Mouse (Mus musculus): ENCODE measurements around the gene Zfhx3. TPM values are rescaled to one million over a fixed set of nuclear protein-coding genes. Genes with fewer than 3 reads are reported as not detected.

Gene Zfhx3
- polyA plus RNA-seq, 1 experiment from 2014 or later = 1.2 TPM

DNA sequence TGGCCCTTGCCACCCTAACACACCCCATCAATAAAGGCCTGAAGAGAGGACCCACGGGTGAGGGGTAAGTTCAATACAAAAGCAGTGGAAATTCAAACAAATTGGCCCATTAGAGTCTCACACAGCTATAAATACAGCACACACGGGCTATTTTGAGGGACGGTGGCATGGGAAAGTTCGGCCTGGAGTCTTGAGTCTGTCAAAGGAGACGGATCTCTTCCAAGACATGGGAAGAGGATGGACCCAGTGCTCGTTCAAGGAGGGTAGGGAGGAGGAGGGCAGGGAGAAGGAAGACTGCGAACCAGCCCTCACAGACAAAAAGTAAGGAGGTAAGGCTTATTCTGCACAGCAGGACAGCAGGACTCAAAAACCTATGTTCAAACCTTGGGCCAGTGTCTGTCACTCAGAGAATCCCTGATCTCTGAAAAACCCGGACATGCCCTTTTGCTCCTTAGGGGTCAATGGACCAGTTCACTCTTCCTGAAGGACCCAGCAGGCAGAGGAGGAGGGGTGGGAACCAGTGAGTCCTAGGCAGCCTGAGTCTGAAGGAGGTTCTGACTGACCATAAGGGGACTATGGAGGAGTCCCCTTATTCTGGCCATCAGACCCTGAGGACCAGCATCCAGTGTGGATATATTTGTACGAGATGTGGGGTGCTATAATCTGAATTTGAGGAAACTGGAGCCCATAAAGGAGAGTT, 652.1 kb downstream of the Zfhx3 start:
- Histone ChIP-seq H3K27ac (ENCODE audit: low read length) (no peak overlapping the region), H3K4me3 (ENCODE audit: low read depth, low read length) (no peak overlapping the region), H3K9me3 (replicated peaks; ENCODE audit: control insufficient read depth, low read length) (no peaks in the 10 kb centered on the region), H3K27me3 (ENCODE audit: control insufficient read depth, insufficient read depth, low read depth, low read length) (no peaks in the 10 kb centered on the region), H3K4me1 (ENCODE audit: control insufficient read depth, low read depth, low read length) (peaks cover 6% of the 10 kb centered on the region), H3K4me2 (ENCODE audit: low read depth, low read length) (no peak overlapping the region), H3K9ac (ENCODE audit: low read depth, low read length) (no peak overlapping the region), H3K36me3 (ENCODE audit: control insufficient read depth, insufficient read depth) (no peaks in the 10 kb centered on the region)
- no peak for ATAC-seq (ENCODE audit: low read depth)
- WGBS (ENCODE audit: insufficient replicate concordance) = 74% methylated on average over 9 of the region's 9 CpGs

DNA sequence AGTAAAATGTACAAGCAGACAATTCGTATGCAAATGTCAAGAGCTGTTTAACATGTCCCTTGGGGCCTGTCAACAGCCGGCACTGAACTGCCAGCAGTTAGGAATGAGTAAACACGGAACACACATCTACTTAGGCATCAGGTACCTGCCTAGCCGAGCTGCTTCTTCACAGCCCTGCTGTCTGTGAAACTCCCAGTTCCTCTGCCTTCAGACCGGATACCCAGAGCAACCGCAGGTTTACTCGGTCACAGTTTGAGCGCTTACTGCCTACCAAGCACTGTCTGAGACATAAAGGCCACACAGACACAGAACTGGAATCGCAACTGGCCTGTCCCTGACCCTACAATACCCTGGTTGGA, 652.6 kb downstream of the Zfhx3 start:
- Histone ChIP-seq H3K36me3 (ENCODE audit: control insufficient read depth, insufficient read depth) (no peaks in the 10 kb centered on the region), H3K27me3 (ENCODE audit: control insufficient read depth, insufficient read depth, low read depth, low read length) (no peaks in the 10 kb centered on the region), H3K27ac (ENCODE audit: low read length) (no peak overlapping the region), H3K4me1 (ENCODE audit: control insufficient read depth, low read depth, low read length) (peaks cover 6% of the 10 kb centered on the region), H3K4me2 (ENCODE audit: low read depth, low read length) (no peak overlapping the region), H3K4me3 (ENCODE audit: low read depth, low read length) (no peak overlapping the region), H3K9me3 (replicated peaks; ENCODE audit: control insufficient read depth, low read length) (no peaks in the 10 kb centered on the region), H3K9ac (ENCODE audit: low read depth, low read length) (no peak overlapping the region)
- WGBS (ENCODE audit: insufficient replicate concordance) = 53% methylated on average over 9 of the region's 9 CpGs
- no peak for ATAC-seq (ENCODE audit: low read depth)

DNA sequence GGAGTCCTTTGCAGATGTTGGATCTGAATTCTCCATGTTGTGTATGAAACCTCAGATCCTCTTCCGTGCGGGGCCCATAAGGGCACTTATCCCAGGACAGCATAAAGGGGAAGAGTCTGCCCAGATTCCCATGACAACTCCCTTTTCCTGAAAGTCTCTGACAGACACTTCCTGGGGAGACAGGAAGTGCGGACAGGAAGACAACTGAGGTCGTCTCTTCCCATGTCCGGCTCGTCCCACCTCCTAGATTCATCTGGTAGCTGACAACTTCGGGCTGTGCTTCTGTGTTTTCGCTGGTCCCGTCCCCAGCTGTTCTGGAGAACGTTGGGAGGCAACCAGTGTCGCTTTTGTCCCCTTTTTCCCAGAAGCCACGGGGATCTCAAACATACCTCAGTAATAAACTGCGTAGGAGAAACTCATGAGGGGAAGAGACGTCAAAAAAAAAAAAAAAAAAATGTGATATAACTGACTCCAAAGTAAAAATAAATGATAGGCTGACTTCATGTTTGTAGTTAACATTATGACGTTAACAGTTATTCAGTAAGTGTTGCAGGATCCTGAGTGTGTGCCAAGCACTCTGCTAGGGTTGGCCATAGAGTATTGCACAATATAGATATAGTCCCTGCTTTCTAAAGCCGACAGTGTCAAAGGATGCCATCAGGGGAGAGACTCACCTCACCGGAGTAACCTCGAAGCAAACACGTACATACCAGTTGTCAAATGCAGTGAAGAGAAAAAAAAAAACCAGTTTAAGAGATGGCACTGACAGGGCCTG, 653.5 kb downstream of the Zfhx3 start:
- WGBS (ENCODE audit: insufficient replicate concordance) = 54% methylated on average over 19 of the region's 19 CpGs
- Histone ChIP-seq H3K27ac (ENCODE audit: low read length) (no peak overlapping the region), H3K36me3 (ENCODE audit: control insufficient read depth, insufficient read depth) (no peaks in the 10 kb centered on the region), H3K27me3 (ENCODE audit: control insufficient read depth, insufficient read depth, low read depth, low read length) (no peaks in the 10 kb centered on the region), H3K9me3 (replicated peaks; ENCODE audit: control insufficient read depth, low read length) (no peaks in the 10 kb centered on the region), H3K4me3 (ENCODE audit: low read depth, low read length) (no peak overlapping the region), H3K9ac (ENCODE audit: low read depth, low read length) (no peak overlapping the region), H3K4me1 (ENCODE audit: control insufficient read depth, low read depth, low read length) (peaks cover 6% of the 10 kb centered on the region), H3K4me2 (ENCODE audit: low read depth, low read length) (no peak overlapping the region)
- peak; percentile 42; the same call in 1 of the 2 replicates for ATAC-seq (ENCODE audit: low read depth)

DNA sequence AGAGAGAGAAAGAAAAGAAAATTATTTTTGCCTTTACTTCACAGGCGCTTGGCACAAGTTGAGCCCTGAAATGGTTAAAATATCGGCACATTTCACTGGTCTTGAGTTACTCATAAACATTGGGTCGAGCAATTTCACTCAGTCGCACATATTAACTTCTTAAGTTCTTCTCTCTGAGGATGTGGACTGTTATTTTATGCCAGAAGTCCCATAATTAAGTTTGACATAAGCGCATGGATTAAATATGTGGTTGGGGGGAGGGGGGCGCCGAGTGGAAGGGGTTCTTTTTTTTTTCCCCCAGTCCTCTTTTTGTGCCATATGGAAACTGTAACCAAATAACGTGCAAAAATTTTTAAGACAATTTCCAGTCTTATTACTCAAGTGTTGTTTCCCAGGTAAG, 656.6 kb downstream of the Zfhx3 start:
- H3K9me3 ChIP-seq (replicated peaks; ENCODE audit: control insufficient read depth, low read length) = no peaks in the 10 kb centered on the region
- no peak overlapping the region for H3K9ac ChIP-seq (ENCODE audit: low read depth, low read length)
- no peak overlapping the region for H3K27ac ChIP-seq (ENCODE audit: low read length)
- H3K27me3 ChIP-seq (ENCODE audit: control insufficient read depth, insufficient read depth, low read depth, low read length) = no peaks in the 10 kb centered on the region
- WGBS (ENCODE audit: insufficient replicate concordance) = 66% methylated on average over 8 of the region's 8 CpGs
- H3K4me3 ChIP-seq (ENCODE audit: low read depth, low read length) = no peak overlapping the region
- ATAC-seq (ENCODE audit: low read depth) = no peak
- no peaks in the 10 kb centered on the region for H3K4me1 ChIP-seq (ENCODE audit: control insufficient read depth, low read depth, low read length)
- H3K4me2 ChIP-seq (ENCODE audit: low read depth, low read length) = no peak overlapping the region
- H3K36me3 ChIP-seq (ENCODE audit: control insufficient read depth, insufficient read depth) = no peaks in the 10 kb centered on the region

DNA sequence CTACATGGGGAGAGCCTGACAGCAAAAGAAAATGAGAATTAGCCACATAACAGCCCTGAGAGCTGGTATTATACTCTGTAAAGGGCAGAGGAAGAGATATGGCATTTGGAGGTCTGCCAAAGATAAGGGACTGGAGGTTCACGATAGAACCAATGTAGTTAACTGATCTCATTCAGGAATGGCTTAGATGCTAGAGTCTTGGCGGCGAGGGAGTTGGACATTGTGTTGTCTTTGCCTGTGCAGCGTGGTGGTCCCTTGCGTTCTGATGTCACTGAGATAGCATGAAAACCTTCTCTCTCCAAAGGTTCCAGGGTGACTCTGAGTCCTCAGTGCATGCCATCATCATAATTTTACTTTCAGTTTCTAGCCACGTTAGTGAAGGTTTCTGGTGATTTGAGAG, 657.1 kb downstream of the Zfhx3 start:
- H3K27me3 ChIP-seq (ENCODE audit: control insufficient read depth, insufficient read depth, low read depth, low read length) = no peaks in the 10 kb centered on the region
- H3K4me3 ChIP-seq (ENCODE audit: low read depth, low read length) = no peak overlapping the region
- H3K9me3 ChIP-seq (replicated peaks; ENCODE audit: control insufficient read depth, low read length) = no peaks in the 10 kb centered on the region
- no peak overlapping the region for H3K9ac ChIP-seq (ENCODE audit: low read depth, low read length)
- H3K4me2 ChIP-seq (ENCODE audit: low read depth, low read length) = peak overlapping the region; percentile 28; the same call in 1 of the 2 replicates
- peak; percentile 59 for ATAC-seq (ENCODE audit: low read depth)
- 16% methylated on average over 6 of the region's 6 CpGs for WGBS (ENCODE audit: insufficient replicate concordance)
- H3K4me1 ChIP-seq (ENCODE audit: control insufficient read depth, low read depth, low read length) = no peaks in the 10 kb centered on the region
- no peaks in the 10 kb centered on the region for H3K36me3 ChIP-seq (ENCODE audit: control insufficient read depth, insufficient read depth)
- no peak overlapping the region for H3K27ac ChIP-seq (ENCODE audit: low read length)

DNA sequence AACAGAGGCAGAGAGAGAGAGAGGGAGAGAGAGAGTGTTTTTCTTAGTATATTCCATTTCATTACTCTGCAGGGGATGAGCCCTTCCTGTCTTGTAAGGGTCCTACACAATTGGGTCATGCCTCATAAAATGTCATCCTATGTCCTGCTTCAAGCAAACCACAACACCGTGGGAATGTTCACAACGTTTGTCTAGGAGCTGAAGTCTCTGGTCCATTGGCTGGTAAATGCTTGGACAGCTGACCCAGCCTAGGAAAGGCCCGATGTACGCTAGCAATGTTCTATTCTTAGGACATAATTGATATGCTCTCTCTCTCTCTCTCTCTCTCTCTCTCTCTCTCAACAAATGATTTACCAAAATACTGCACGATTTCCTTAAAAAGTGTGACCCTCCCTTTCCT, 666.2 kb downstream of the Zfhx3 start:
- Histone ChIP-seq H3K4me3 (ENCODE audit: low read depth, low read length) (no peak overlapping the region), H3K4me1 (ENCODE audit: control insufficient read depth, low read depth, low read length) (no peaks in the 10 kb centered on the region; the same call in 1 of the 2 replicates), H3K27me3 (ENCODE audit: control insufficient read depth, insufficient read depth, low read depth, low read length) (no peaks in the 10 kb centered on the region), H3K9ac (ENCODE audit: low read depth, low read length) (no peak overlapping the region), H3K9me3 (replicated peaks; ENCODE audit: control insufficient read depth, low read length) (no peaks in the 10 kb centered on the region), H3K36me3 (ENCODE audit: control insufficient read depth, insufficient read depth) (no peaks in the 10 kb centered on the region), H3K4me2 (ENCODE audit: low read depth, low read length) (no peak overlapping the region), H3K27ac (ENCODE audit: low read length) (no peak overlapping the region)
- ATAC-seq (ENCODE audit: low read depth) = no peak
- 43% methylated on average over 5 of the region's 5 CpGs for WGBS (ENCODE audit: insufficient replicate concordance)

DNA sequence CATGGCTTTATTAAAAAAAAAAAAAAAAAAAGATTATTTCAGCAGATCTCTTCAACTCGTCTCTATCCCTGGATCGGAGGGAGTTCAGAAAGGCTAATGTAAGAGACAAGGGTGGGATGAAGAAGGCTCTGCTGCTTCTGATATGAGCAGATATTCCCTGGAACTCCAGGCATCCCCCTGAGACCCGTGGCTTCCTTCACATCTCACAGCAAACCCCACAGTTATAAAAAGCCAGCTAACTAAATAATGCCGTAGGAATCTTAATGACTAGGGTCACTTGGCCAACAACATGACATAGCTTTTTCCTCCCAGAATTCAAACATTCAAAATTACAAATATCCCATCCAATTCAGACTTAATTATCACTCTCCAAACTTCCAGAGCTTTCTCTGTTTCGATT, 666.7 kb downstream of the Zfhx3 start:
- Histone ChIP-seq H3K27me3 (ENCODE audit: control insufficient read depth, insufficient read depth, low read depth, low read length) (no peaks in the 10 kb centered on the region), H3K9me3 (replicated peaks; ENCODE audit: control insufficient read depth, low read length) (no peaks in the 10 kb centered on the region), H3K36me3 (ENCODE audit: control insufficient read depth, insufficient read depth) (no peaks in the 10 kb centered on the region), H3K4me1 (ENCODE audit: control insufficient read depth, low read depth, low read length) (no peaks in the 10 kb centered on the region; the same call in 1 of the 2 replicates), H3K4me2 (ENCODE audit: low read depth, low read length) (no peak overlapping the region), H3K4me3 (ENCODE audit: low read depth, low read length) (no peak overlapping the region), H3K27ac (ENCODE audit: low read length) (no peak overlapping the region), H3K9ac (ENCODE audit: low read depth, low read length) (no peak overlapping the region)
- no peak for ATAC-seq (ENCODE audit: low read depth)
- WGBS (ENCODE audit: insufficient replicate concordance) = 52% methylated on average over 5 of the region's 5 CpGs

DNA sequence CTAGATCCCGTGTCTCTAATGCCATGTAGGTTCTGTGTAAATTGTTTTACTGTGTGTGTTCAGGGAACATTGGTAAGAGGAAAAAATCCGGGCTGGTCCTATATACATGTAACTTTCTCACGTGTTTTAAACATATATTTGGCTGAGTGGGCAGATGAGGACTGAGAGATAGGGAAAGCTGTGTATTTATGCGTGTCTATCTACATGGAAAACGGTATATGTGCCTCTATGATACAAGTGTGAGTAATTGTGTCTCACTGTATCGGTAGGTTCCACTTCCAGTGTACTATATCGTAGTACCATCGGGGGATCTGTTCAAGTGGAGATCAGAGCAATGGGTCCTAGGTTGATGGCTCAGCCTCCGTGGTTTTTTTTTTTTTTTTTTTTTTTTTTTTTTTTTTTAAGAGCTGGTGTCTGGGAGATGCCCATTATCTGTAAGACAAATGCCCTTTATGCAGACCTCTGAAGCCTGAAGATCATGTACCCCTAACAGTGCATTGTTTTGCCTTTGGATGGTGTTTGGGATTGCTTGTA, 668.8 kb downstream of the Zfhx3 start:
- Histone ChIP-seq H3K27ac (ENCODE audit: low read length) (no peak overlapping the region), H3K9me3 (replicated peaks; ENCODE audit: control insufficient read depth, low read length) (no peaks in the 10 kb centered on the region), H3K9ac (ENCODE audit: low read depth, low read length) (no peak overlapping the region), H3K36me3 (ENCODE audit: control insufficient read depth, insufficient read depth) (no peaks in the 10 kb centered on the region), H3K27me3 (ENCODE audit: control insufficient read depth, insufficient read depth, low read depth, low read length) (no peaks in the 10 kb centered on the region), H3K4me2 (ENCODE audit: low read depth, low read length) (no peak overlapping the region), H3K4me1 (ENCODE audit: control insufficient read depth, low read depth, low read length) (no peaks in the 10 kb centered on the region; the same call in 1 of the 2 replicates), H3K4me3 (ENCODE audit: low read depth, low read length) (no peak overlapping the region)
- 37% methylated on average over 9 of the region's 9 CpGs for WGBS (ENCODE audit: insufficient replicate concordance)
- ATAC-seq (ENCODE audit: low read depth) = 0 out of 2 replicates have a peak, but pooled peaks have one; percentile 16
